Mouse (Mus musculus): Measurements from ENCODE around the gene Rcor1. TPM values are rescaled to one million over a fixed set of nuclear protein-coding genes. Genes with fewer than 3 reads are reported as not detected.
A peak's percentile ranks its signal among the peaks of the same experiment; 100 is the strongest.

Gene Rcor1
- polyA plus RNA-seq, 1 experiment from 2014 or later, result 9.7 TPM

DNA sequence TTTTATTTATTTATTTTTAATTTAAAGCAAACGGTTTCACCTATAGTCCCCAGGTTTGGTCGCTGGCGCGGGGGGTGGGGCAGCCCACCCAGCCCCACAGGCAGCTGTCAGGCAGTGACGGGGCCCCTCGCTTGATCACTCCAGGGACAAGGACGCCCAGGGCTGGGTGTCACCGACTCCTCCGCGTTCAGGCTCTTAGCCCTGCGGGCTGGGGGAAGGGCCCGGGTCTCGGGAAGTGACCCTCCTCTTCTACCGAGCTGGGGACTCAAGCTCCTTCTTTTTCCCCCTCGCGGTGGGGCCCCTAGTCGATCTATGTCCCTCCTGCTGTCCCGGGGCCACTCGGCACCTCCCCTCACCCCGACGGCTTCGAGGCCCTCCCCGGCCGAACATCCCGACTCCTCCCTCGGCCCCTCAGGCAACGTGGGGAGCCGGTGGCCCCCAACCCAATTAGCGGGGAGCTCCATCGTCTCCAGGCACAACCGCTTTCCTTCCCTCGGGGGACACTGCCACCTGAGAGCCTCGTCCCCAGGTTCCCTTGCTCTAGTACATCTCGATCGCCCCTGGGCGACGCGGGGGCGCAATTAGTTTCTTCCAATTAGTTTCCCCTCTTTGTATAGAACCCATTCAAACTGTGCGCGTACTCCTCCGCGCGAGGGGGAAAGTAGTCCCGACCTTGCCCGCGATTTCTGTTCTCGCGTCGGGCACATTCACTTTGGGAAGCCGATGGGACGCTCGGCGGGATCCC is 748 bp upstream of the Rcor1 start:
- peak overlapping the region; percentile 99 for H3K27ac ChIP-seq (ENCODE audit: low read length)
- H3K4me1 ChIP-seq (ENCODE audit: insufficient read depth, low read length), result peaks cover 31% of the 10 kb centered on the region
- H3K36me3 ChIP-seq (ENCODE audit: insufficient read depth, low read length), result peaks cover 7% of the 10 kb centered on the region; the same call in 1 of the 2 replicates
- H3K4me3 ChIP-seq (ENCODE audit: low read length), result peak overlapping the region; percentile 98
- peak overlapping the region; percentile 87 for H3K4me2 ChIP-seq (replicated peaks; ENCODE audit: low read depth, low read length)
- no peaks in the 10 kb centered on the region for H3K9me3 ChIP-seq (ENCODE audit: low read length)
- H3K9ac ChIP-seq (replicated peaks; ENCODE audit: low read length), result peak overlapping the region; percentile 85
- WGBS, result under 1% methylated on average over 53 of the region's 54 CpGs
- no peaks in the 10 kb centered on the region for H3K27me3 ChIP-seq (ENCODE audit: insufficient read depth, low read length)
- peak; percentile 58 for ATAC-seq (ENCODE audit: low FRiP score, low TSS enrichment)

DNA sequence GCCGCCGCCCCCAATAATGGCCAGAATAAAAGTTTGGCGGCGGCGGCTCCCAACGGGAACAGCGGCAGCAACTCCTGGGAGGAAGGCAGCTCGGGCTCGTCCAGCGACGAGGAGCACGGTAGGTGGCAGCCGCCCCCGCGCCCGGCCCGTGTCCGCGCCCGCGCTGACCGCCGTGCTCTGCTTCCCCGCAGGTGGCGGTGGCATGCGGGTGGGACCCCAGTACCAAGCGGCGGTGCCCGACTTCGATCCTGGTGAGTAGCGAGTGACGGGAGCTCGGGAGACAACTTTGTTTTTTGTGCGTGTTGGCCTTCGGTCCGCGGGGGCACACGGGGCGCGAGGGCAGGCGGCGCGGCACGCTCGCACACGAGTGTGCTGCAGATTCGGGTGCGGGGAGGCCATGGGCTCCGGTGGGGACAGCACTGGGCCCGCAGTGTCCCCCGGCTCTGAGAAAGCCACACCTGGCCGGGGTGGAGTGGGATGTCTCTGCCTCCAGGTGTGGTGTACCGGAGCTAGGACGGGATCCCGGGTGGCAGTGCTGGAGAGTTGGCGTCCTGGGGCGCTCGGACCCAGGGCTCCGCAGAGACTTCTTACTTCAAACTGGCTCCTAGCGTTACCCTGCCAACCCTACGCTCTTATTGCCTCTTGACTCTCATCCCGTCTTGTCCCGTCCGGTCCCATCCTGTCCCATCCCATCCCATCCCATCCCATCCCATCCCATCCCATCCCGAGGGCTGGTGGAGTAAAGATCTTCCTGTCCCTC is 800 bp downstream of the Rcor1 start:
- Histone ChIP-seq H3K4me3 (ENCODE audit: low read length) (peak overlapping the region; percentile 98), H3K27me3 (ENCODE audit: insufficient read depth, low read length) (no peaks in the 10 kb centered on the region), H3K9ac (replicated peaks; ENCODE audit: low read length) (peak overlapping the region; percentile 98), H3K9me3 (ENCODE audit: low read length) (no peaks in the 10 kb centered on the region), H3K4me2 (replicated peaks; ENCODE audit: low read depth, low read length) (peak overlapping the region; percentile 87), H3K27ac (ENCODE audit: low read length) (peak overlapping the region; percentile 99), H3K36me3 (ENCODE audit: insufficient read depth, low read length) (peaks cover 10% of the 10 kb centered on the region; the same call in 1 of the 2 replicates), H3K4me1 (ENCODE audit: insufficient read depth, low read length) (peaks cover 31% of the 10 kb centered on the region)
- under 1% methylated on average over 63 of the region's 65 CpGs for WGBS
- no peak for ATAC-seq (ENCODE audit: low FRiP score, low TSS enrichment)

DNA sequence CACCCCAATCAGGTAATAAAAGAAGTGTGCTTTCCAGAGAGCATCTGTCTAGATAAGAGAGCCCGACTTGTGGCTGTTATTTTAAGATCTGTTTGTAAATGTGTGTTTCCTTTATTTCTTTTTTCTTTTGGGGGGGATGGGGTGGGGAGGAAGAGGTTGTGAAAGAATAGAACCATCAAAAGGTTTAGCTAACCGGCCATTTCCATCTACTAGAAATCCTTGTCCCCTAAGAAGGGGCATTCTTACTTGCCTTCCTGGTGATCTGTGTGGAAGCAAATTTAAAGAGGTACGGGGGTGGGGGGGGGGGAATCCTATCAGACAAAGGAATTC is 1.3 kb downstream of the Rcor1 start:
- H3K4me3 ChIP-seq (ENCODE audit: low read length), result peak overlapping the region; percentile 98
- H3K9me3 ChIP-seq (ENCODE audit: low read length), result no peaks in the 10 kb centered on the region
- 0% methylated on average over 3 of the region's 3 CpGs for WGBS
- ATAC-seq (ENCODE audit: low FRiP score, low TSS enrichment), result no peak
- no peaks in the 10 kb centered on the region for H3K27me3 ChIP-seq (ENCODE audit: insufficient read depth, low read length)
- H3K36me3 ChIP-seq (ENCODE audit: insufficient read depth, low read length), result peaks cover 10% of the 10 kb centered on the region; the same call in 1 of the 2 replicates
- peak overlapping the region; percentile 87 for H3K4me2 ChIP-seq (replicated peaks; ENCODE audit: low read depth, low read length)
- H3K9ac ChIP-seq (replicated peaks; ENCODE audit: low read length), result peak overlapping the region; percentile 98
- no peak overlapping the region for H3K27ac ChIP-seq (ENCODE audit: low read length)
- H3K4me1 ChIP-seq (ENCODE audit: insufficient read depth, low read length), result peaks cover 29% of the 10 kb centered on the region

DNA sequence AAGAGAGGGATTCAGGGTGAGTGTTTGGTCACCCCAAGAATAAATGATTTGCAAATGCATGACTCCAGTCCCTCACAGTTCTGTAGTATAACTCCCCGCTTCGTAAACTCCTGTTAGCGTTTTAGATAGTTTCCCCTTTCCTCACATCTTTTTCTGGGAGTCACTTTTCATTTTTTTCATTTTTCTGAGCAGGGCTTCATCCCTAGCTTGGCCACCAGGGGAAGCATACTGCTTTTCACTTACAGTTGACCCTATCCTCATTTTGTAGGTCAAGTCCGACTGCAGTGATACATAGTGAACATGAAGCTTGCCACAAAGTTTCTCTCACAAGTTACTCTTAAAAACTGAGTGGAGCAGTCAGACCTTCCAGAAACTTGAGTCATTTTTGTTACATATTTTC is 2.0 kb downstream of the Rcor1 start:
- peak overlapping the region; percentile 98; the same call in 1 of the 2 replicates for H3K9ac ChIP-seq (replicated peaks; ENCODE audit: low read length)

DNA sequence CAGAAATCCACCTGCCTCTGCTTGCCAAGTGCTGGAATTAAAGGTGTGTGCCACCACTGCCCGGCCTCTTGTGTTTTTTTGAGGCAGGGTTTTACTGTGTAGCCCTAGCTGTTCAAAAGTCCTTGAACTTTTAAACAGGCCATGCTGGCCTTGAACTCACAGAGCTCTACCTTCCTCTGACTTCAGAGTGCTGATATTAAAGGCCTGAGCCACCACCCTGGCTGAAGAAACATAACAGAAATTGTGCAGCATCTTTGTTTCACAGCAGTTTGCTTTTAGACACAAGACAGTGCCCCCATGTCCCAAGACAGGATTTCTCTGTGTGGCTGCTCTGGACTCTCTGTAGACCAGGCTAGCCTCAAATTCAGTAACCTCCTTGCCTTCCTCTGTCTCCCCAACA is 3.2 kb downstream of the Rcor1 start:
- H3K36me3 ChIP-seq (ENCODE audit: insufficient read depth, low read length), result peaks cover 10% of the 10 kb centered on the region
- no peak overlapping the region for H3K4me2 ChIP-seq (replicated peaks; ENCODE audit: low read depth, low read length)
- no peak overlapping the region for H3K9ac ChIP-seq (replicated peaks; ENCODE audit: low read length)
- 84% methylated on average over 1 of the region's 1 CpGs for whole genome bisulfite sequencing
- no peak overlapping the region for H3K27ac ChIP-seq (ENCODE audit: low read length)
- H3K27me3 ChIP-seq (ENCODE audit: insufficient read depth, low read length), result no peaks in the 10 kb centered on the region
- no peaks in the 10 kb centered on the region for H3K9me3 ChIP-seq (ENCODE audit: low read length)
- no peak overlapping the region for H3K4me3 ChIP-seq (ENCODE audit: low read length)
- H3K4me1 ChIP-seq (ENCODE audit: insufficient read depth, low read length), result peaks cover 23% of the 10 kb centered on the region
- ATAC-seq (ENCODE audit: low FRiP score, low TSS enrichment), result no peak

More for the DNA sequence above, 2.0 kb downstream of the Rcor1 start:
- H3K4me1 ChIP-seq (ENCODE audit: insufficient read depth, low read length), result peaks cover 26% of the 10 kb centered on the region
- H3K9me3 ChIP-seq (ENCODE audit: low read length), result no peaks in the 10 kb centered on the region
- H3K36me3 ChIP-seq (ENCODE audit: insufficient read depth, low read length), result peaks cover 10% of the 10 kb centered on the region
- H3K4me2 ChIP-seq (replicated peaks; ENCODE audit: low read depth, low read length), result peak overlapping the region; percentile 87
- no peak overlapping the region for H3K27ac ChIP-seq (ENCODE audit: low read length)
- peak overlapping the region; percentile 98 for H3K4me3 ChIP-seq (ENCODE audit: low read length)
- H3K27me3 ChIP-seq (ENCODE audit: insufficient read depth, low read length), result no peaks in the 10 kb centered on the region
- WGBS, result 35% methylated on average over 4 of the region's 4 CpGs
- no peak for ATAC-seq (ENCODE audit: low FRiP score, low TSS enrichment)

DNA sequence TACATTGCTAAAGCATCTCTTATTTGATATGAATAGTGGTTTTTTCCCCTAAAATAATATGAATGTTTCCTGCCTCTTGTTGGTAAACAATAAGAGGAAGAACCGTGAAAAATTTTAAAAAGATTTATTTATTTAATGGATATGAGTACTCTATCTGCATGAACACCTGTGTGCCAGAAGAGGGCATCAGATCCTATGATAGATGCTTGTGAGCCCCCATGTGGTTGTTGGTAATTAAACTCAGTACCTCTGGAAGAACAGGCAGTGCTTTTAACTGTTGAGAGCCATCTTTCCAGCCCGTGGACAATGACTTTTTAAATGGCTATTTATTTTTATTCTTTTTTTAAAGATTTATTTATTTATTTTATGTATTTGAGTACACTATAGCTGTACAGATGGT is 5.7 kb downstream of the Rcor1 start:
- Histone ChIP-seq H3K4me1 (ENCODE audit: insufficient read depth, low read length) (peaks cover 15% of the 10 kb centered on the region), H3K36me3 (ENCODE audit: insufficient read depth, low read length) (peaks cover 10% of the 10 kb centered on the region), H3K27me3 (ENCODE audit: insufficient read depth, low read length) (no peaks in the 10 kb centered on the region), H3K4me3 (ENCODE audit: low read length) (no peak overlapping the region), H3K9me3 (ENCODE audit: low read length) (no peaks in the 10 kb centered on the region), H3K9ac (replicated peaks; ENCODE audit: low read length) (no peak overlapping the region), H3K4me2 (replicated peaks; ENCODE audit: low read depth, low read length) (no peak overlapping the region), H3K27ac (ENCODE audit: low read length) (no peak overlapping the region)
- WGBS, result 94% methylated on average over 2 of the region's 2 CpGs
- ATAC-seq (ENCODE audit: low FRiP score, low TSS enrichment), result no peak

DNA sequence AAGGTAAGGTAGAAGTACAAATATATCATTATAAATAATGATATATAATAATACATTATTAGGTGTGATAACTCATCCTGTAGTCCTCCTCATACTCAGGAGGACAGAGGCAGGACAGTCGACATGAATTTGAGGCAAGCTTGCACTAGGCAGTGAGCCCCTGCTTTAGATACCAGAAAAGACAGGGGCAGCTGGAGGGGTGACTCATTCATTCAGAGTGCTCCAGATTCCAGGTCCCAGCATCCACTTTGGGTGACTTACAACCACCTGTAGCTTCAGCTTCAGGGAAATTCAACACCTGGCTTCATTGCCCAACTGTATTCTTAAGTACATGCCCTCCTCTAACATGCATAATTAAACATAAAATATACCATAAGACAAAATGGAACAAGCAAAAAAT is 7.7 kb downstream of the Rcor1 start:
- Histone ChIP-seq H3K9me3 (ENCODE audit: low read length) (no peaks in the 10 kb centered on the region), H3K9ac (replicated peaks; ENCODE audit: low read length) (no peak overlapping the region), H3K27ac (ENCODE audit: low read length) (no peak overlapping the region), H3K4me2 (replicated peaks; ENCODE audit: low read depth, low read length) (no peak overlapping the region), H3K36me3 (ENCODE audit: insufficient read depth, low read length) (peaks cover 14% of the 10 kb centered on the region), H3K4me3 (ENCODE audit: low read length) (no peak overlapping the region), H3K27me3 (ENCODE audit: insufficient read depth, low read length) (no peaks in the 10 kb centered on the region), H3K4me1 (ENCODE audit: insufficient read depth, low read length) (peaks cover 13% of the 10 kb centered on the region; the same call in 1 of the 2 replicates)
- 92% methylated on average over 1 of the region's 1 CpGs for WGBS
- no peak for ATAC-seq (ENCODE audit: low FRiP score, low TSS enrichment)

DNA sequence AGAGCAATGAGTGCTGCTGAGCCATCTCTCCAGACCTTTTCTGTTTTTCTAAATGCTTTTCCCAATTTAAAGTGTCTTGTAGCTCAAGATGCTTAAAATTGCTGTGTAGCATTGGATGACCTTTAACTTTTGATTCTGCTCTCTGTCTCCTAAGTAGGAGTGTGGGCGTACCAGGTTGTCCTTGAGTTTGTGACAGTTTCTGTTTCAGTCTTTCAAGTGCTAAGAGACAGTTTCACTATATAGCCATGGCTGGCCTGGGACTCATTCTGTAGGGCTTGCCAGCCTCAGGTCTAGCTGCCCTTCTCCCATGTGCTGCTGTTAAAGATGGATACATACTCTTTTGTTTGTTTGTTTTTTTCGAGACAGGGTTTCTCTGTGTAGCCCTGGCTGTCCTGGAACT is 9.1 kb downstream of the Rcor1 start:
- 79% methylated on average over 2 of the region's 2 CpGs for WGBS
- H3K9ac ChIP-seq (replicated peaks; ENCODE audit: low read length), result no peak overlapping the region
- ATAC-seq (ENCODE audit: low FRiP score, low TSS enrichment), result no peak

DNA sequence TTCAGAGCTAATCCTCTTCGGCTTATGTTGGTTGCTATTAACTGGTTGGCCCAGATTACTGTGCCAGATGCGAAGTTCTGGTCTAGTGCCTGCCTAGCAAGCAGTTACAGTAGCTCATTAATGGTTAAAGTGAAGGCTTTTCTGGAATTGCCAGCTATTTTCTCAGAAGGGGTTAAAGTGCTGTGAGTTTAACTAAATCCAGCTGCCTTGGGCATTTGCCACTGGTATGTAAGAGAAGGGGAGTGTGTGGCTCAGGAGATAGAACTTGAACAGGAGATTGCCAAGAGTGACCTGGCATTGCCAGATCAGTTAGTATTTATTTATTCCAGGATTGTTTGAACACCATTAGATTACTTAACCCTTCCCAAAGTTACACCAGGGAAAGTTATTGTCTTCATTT is 11.1 kb downstream of the Rcor1 start:
- Histone ChIP-seq H3K27me3 (ENCODE audit: insufficient read depth, low read length) (no peaks in the 10 kb centered on the region), H3K4me3 (ENCODE audit: low read length) (no peak overlapping the region), H3K4me1 (ENCODE audit: insufficient read depth, low read length) (peaks cover 13% of the 10 kb centered on the region; the same call in 1 of the 2 replicates), H3K9me3 (ENCODE audit: low read length) (no peaks in the 10 kb centered on the region), H3K4me2 (replicated peaks; ENCODE audit: low read depth, low read length) (no peak overlapping the region), H3K36me3 (ENCODE audit: insufficient read depth, low read length) (peaks cover 9% of the 10 kb centered on the region), H3K27ac (ENCODE audit: low read length) (no peak overlapping the region), H3K9ac (replicated peaks; ENCODE audit: low read length) (no peak overlapping the region)
- 74% methylated on average over 2 of the region's 2 CpGs for WGBS
- ATAC-seq (ENCODE audit: low FRiP score, low TSS enrichment), result no peak

More for the DNA sequence above, 9.1 kb downstream of the Rcor1 start:
- no peaks in the 10 kb centered on the region for H3K9me3 ChIP-seq (ENCODE audit: low read length)
- H3K27ac ChIP-seq (ENCODE audit: low read length), result no peak overlapping the region
- no peak overlapping the region for H3K4me2 ChIP-seq (replicated peaks; ENCODE audit: low read depth, low read length)
- H3K27me3 ChIP-seq (ENCODE audit: insufficient read depth, low read length), result no peaks in the 10 kb centered on the region
- H3K4me1 ChIP-seq (ENCODE audit: insufficient read depth, low read length), result peaks cover 13% of the 10 kb centered on the region; the same call in 1 of the 2 replicates
- H3K4me3 ChIP-seq (ENCODE audit: low read length), result no peak overlapping the region
- H3K36me3 ChIP-seq (ENCODE audit: insufficient read depth, low read length), result peaks cover 13% of the 10 kb centered on the region

DNA sequence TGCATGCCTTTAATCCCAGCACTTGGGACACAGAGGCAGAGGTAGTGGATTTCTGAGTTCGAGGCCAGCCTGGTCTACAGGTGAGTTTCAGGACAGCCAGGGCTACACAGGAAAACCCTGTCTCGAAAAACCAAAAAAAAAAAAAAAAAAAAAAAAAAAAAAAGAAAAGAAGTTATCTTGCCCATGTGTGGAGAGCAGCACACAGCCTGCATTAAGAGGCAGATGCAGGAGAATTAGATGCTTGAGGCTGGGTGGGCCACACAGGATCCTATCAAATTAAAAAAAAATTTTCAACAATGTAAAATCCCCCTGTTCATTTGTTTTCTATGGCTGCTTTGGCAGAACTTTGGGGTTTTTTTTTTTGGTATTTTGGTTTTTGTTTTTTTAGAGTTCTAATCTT is 24.2 kb downstream of the Rcor1 start:
- ATAC-seq (ENCODE audit: low FRiP score, low TSS enrichment), result no peak
- H3K4me2 ChIP-seq (replicated peaks; ENCODE audit: low read depth, low read length), result no peak overlapping the region
- no peaks in the 10 kb centered on the region for H3K4me1 ChIP-seq (ENCODE audit: insufficient read depth, low read length)
- H3K9ac ChIP-seq (replicated peaks; ENCODE audit: low read length), result no peak overlapping the region
- no peak overlapping the region for H3K4me3 ChIP-seq (ENCODE audit: low read length)
- H3K36me3 ChIP-seq (ENCODE audit: insufficient read depth, low read length), result peaks cover 9% of the 10 kb centered on the region; the same call in 1 of the 2 replicates
- 88% methylated on average over 2 of the region's 2 CpGs for whole genome bisulfite sequencing
- no peak overlapping the region for H3K27ac ChIP-seq (ENCODE audit: low read length)
- H3K27me3 ChIP-seq (ENCODE audit: insufficient read depth, low read length), result no peaks in the 10 kb centered on the region
- no peaks in the 10 kb centered on the region for H3K9me3 ChIP-seq (ENCODE audit: low read length)

Data from kidney, embryonic 16.5 days (tissue).